Mouse (Mus musculus): ENCODE measurements around the gene Tdrd9.
"Not testable (repeated sequence)": the region's sequence is repeated elsewhere in the genome, so short reads cannot be mapped to it uniquely, and the experiment has no call there.

The Tdrd9 gene

DNA sequence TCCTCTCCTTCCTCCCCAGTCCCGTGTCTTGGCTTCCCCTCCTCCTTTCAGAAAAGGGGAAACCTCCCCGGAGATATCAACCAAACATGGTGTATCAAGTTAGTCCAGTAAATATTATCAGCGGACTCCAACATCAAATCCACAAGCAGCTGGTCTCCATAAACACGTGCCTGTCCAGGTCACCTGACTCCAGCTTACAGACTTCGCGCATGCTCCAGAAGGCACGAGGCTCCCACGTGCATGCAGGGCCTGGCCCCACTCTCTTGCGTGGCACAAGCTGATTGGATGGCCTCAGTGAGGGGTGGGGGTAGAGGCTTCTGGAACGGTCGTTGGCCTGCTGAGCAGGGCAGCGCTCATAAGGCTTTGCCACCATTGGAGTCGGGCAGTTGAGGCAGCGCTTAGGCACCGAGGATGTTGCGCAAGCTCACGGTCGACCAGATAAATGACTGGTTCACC, at the start of gene Tdrd9:
Tdrd9 (plus strand) TSS at position 329 of the 456 bp plus-strand sequence.
- DNase-seq, result no peak

- no peak for DNase-seq
These were observed 48.2 kb upstream of the Tdrd9 start for GRCm38 (mm10) chr12:111923117-111923516.

DNA sequence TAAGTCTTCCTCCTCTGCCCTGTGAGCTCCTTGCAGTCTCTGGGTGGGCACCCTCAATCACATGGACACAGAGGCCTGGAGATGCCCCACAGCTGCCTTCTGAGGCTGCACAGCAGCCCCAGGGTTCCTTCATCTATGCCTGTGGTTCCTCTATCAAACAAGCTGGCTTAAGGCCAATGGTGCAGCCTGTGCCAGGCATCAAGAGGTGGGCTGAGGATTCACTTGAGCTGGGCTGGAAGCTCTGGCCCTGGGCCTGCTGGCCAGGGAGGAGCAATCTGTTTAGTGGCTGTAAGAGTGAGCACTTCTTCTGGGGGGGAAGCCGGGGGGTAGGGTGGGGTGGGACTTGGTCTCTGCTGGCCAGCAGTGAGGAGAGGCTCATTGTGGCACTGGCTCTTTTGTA, 44.0 kb upstream of the Tdrd9 start:
- peak in 1 of 2 experiments; percentile 32 for DNase-seq

- DNase-seq, result no peak
These were observed 42.9 kb upstream of the Tdrd9 start for GRCm38 (mm10) chr12:111928411-111928966.

- DNase-seq, result no peak
These were observed 39.8 kb upstream of the Tdrd9 start for GRCm38 (mm10) chr12:111931411-111932025.

- no peak for DNase-seq
These were observed 38.8 kb upstream of the Tdrd9 start for GRCm38 (mm10) chr12:111932513-111932912.

GRCm38 (mm10) chr12:111933032-111933704, 38.2 kb upstream of the Tdrd9 start:
- DNase-seq, result no peak

DNA sequence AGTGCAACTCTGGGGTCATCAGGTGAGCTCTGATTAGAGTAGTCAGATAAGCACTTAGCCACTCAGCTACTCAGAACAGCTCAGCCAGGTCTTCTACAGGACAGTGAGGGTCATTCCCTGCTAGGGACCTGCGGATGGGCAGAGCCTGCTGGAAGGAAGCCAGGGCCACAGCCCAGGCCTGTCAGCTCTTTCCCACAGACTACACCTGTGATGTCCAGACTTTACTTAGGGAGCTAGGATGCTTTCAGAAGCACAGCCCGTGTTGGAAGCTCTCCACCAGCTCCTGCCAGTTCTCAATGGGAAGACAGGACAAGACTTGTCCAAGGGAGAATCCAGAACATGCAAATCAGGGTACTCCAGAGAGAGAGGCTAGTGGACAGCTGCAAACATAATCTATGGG, 37.4 kb upstream of the Tdrd9 start:
- DNase-seq, result no peak

DNA sequence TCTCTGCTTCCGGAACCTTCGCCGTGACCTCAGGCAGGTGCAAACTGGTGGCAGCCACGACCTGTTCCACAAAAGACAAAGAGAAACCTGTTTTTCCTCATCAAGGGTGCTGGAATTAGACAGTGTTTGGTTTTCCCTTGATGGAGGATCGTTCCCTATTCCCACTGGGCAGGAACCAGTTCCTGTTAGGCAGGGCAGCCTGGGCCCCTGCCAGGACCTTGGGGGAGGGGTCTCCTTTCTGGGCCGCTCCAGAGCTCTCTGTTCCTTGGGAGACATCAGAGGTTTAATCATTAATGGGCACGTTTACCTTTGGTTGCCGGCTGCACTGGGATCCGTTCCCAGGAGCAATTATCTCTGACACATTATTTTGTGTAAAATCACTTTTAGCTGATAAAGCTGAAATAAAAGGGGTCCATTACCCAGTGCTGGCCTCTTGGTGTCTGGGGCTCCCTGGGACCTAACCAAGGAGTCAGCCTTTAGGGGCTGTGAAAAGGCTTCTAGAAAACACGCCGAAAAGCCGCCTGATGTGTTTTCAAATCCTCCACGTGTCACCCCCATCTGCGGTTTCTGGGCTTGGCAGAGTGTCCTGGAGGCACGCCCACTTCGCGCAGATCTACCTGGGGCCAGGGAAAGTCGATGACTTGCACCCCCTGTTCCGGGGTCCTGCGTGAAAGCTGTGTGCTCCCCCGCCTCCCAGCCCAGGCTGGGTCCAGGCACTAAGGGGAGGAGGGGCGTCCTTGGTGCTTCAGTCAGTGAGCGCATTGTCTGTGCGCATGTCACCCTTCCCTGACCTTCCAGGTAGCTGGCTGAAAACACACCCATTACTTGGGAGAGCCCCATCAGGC, 34.4 kb upstream of the Tdrd9 start:
- DNase-seq, result no peak

- DNase-seq, result no peak
These were observed 32.7 kb upstream of the Tdrd9 start for GRCm38 (mm10) chr12:111938623-111939177.

GRCm38 (mm10) chr12:111943421-111944064, 27.8 kb upstream of the Tdrd9 start:
- no peak for DNase-seq

GRCm38 (mm10) chr12:111944065-111944987, 27.0 kb upstream of the Tdrd9 start:
- DNase-seq, result not testable (repeated sequence)

GRCm38 (mm10) chr12:111945115-111945514, 26.2 kb upstream of the Tdrd9 start:
- DNase-seq, result no peak

DNA sequence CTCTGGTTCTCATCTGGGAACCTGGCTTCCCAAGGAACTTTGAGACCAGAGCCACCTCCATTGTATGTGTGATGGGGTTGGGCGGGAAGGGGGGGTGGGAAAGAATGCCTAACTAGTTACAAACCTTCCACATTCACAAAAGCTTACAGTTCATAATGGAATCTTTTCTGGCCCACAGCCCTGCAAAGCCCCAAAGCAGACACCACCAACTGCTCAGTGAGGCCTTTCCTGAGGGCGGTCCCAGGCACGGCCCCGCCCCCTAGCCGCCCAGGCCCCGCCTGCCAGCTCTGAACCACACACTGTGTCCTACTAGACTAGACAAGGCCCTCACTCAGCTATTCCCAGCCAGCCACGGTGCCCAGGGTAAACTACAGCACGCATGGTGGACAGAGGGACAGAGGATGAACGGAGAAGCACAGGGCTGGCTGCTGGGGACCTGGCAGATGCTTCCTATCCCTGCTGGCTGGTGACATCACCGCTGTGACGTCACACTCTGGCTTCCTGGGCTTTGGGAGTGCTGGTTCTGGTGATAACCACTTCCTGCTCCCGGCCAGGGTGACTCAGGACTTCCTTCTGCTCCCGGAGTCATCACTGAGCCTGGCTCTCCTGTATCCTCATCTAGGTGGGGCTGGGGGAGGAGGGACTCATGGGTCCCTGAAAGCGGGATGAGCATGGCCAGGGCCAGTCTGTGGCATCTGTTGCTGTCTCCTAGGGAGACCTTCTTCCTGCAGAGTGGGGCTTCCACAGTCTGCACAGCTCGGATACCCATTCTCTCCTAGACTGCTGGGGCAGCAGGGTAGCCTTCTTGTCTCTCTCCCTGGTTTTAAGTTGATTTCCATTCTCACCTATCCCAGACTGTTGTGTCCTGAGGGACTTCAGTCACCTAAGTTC, 25.3 kb upstream of the Tdrd9 start:
- DNase-seq, result not testable (repeated sequence)

DNA sequence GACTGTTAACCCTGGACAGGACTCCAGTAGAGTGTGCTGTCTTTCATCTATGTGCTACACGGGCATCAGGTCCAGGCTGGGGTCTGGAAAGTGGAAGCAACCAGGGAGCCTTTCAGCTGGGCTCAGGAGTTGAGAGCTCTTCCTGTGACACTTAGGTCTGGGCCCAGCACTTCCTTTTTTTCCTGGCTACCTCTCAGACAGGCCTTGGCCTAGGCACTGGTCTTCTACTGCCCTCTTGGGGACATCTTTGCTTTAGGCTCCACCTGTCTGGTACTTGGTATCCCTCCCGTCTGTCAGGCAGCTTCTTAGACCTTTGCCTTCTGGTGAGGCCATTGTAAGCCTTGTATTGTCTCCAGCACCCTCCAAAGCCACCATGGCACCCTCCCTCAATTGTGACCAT, 24.6 kb upstream of the Tdrd9 start:
- peak; percentile 62 for DNase-seq

DNA sequence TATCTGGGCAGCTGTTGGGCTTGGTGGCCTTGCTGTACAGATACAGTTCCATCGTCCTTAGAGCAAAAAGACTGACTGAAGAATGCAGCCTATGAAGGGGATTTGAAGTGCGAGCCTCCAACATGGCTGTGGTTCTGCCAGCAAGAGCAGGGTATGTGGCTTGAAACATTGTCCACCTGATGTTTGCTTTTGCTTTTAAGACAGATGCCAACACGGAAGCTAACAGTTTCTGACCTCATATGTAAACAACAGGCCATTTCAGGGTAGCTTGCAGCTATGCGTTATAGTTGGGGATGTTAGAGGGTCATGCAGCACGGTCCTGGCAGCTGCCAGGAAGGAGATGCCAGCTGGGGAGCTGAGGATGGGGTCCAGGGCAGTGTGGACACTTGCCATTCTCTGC, 20.9 kb upstream of the Tdrd9 start:
- no peak for DNase-seq

DNA sequence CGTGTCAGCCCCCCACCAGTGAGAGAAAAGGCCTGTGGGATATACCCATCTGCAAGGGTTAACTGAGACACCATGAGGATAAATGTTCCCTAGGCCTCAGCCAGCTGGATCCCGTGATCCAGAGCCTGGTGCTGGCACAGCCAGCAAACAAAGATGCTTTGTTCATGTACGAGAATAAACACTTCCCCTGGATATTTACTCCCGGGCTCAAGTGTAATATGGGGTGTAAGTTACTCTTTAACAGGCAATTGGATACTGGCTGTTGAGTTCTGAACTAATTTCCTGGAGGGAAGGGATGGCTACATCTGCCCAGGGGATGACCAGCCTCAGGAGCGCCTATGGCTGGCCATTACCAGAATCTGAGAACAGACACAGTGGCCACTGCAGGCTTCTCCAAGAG, 19.7 kb upstream of the Tdrd9 start:
- no peak for DNase-seq

DNA sequence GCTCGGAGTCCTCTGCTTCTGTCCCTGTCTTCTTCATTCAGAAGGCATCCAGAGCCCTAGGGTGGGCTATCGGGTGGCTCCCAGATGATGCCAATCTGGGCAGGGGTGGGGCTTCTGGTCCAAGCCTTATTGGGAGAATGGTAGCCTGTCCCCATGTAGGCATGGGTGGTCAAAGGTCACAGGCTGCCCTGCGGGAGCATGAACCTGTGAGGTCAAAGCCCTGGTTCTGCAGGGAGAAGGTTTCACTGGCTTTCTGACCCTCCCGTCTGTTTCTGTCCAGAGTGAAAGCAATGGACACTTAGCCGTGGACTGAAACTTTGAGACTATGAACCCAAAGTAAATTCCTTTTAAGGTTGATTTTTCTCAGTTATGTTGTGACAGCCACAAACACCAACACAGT, 15.2 kb upstream of the Tdrd9 start:
- DNase-seq, result no peak

GRCm38 (mm10) chr12:111958101-111958865, 13.1 kb upstream of the Tdrd9 start:
- peak; percentile 77 to 84 for DNase-seq
